Mouse (Mus musculus) cortical plate, adult 2 months (tissue): ENCODE measurements at regions not wholly inside any gene's neighbourhood (a gene's known extent, or its start where the extent isn't known, plus 50 kb on each side); places are given as distances from the start of the nearest gene placed in this dataset.

Experiments
- CTCF ChIP-seq: fragments of 200-500 bp; IDR thresholded peaks from 2 replicates; pipeline ENCODE4 v1.5.1; 2011; ENCODE audit warnings: mild to moderate bottlenecking, control low read depth, low read length; ENCODE audit not compliant: insufficient read depth; ENCODE audit errors: extremely low read depth
- POLR2A ChIP-seq: fragments of 200-500 bp; IDR thresholded peaks from 2 replicates; pipeline ENCODE4 v1.6.1; 2011; ENCODE audit warnings: mild to moderate bottlenecking, low read length, control low read depth; ENCODE audit not compliant: insufficient read depth; ENCODE audit errors: extremely low read depth

GRCm38 (mm10) chr1:190446676-190447075 lies 276.2 kb upstream of the Prox1 start:
- TF ChIP-seq CTCF, result no peak
- TF ChIP-seq POLR2A, result no peak
